Mouse (Mus musculus) hindbrain, embryonic 15.5 days (tissue): ENCODE data around the gene Pgpep1l. TPM values are rescaled to one million over a fixed set of nuclear protein-coding genes. Genes with fewer than 3 reads are reported as not detected.
A peak's percentile ranks its signal among the peaks of the same experiment; 100 is the strongest.

ENCODE experiments used
- ATAC-seq: fragments of 200-750 bp; cut with Nextera tagmentation; 2 replicates; pipeline ENCODE4 v1.8.0; 2017; ENCODE audit warnings: low read depth, moderate number of reproducible peaks, moderate TSS enrichment; ENCODE audit not compliant: low FRiP score
- H3K27ac ChIP-seq: fragments of 300-500 bp; sonication (generic); replicated peaks from 2 replicates; pipeline ENCODE4 v1.5.1; 2015; ENCODE audit warnings: mild to moderate bottlenecking, inconsistent platforms
- H3K27me3 ChIP-seq: fragments of 300-500 bp; sonication (generic); 2 replicates; pipeline ENCODE4 v1.6.1; 2015; ENCODE audit warnings: control low read depth, inconsistent platforms
- H3K36me3 ChIP-seq: fragments of 300-500 bp; sonication (generic); 2 replicates; pipeline ENCODE4 v1.6.1; 2015; ENCODE audit warnings: control low read depth, inconsistent platforms
- H3K4me1 ChIP-seq: fragments of 300-500 bp; sonication (generic); replicated peaks from 2 replicates; pipeline ENCODE4 v1.6.1; 2015; ENCODE audit warnings: control low read depth, inconsistent platforms
- H3K4me2 ChIP-seq: fragments of 300-500 bp; sonication (generic); 2 replicates; pipeline ENCODE4 v1.6.1; 2015; ENCODE audit warnings: moderate library complexity, mild to moderate bottlenecking, inconsistent platforms
- H3K4me3 ChIP-seq: fragments of 300-500 bp; sonication (generic); 2 replicates; pipeline ENCODE4 v1.5.1; 2015; ENCODE audit warnings: mild to moderate bottlenecking, inconsistent platforms
- H3K9ac ChIP-seq: fragments of 300-500 bp; sonication (generic); 2 replicates; pipeline ENCODE4 v1.6.1; 2015; ENCODE audit warnings: inconsistent platforms
- H3K9me3 ChIP-seq: fragments of 300-500 bp; sonication (generic); 2 replicates; pipeline ENCODE4 v1.6.1; 2016; ENCODE audit warnings: control low read depth, inconsistent platforms
- WGBS: fragments of 180-500 bp; shearing (Covaris S2); methylation state at CpG from one replicate; pipeline ENCODE4 v1.1.7; 2015; 5-methylcytosine and 5-hydroxymethylcytosine counted together
- polyA plus RNA-seq: library from polyadenylated mRNA; unstranded; fragments of >200 nt; fragmentation: Nextera tagmentation; extraction: Ambion mirVana; gene quantifications from 2 replicates; pipeline ENCODE4 v1.2.1, GENCODE M21; 2015

The Pgpep1l gene
- polyA plus RNA-seq, 1 experiment from 2014 or later = not detected

- no peak overlapping the region for H3K4me2 ChIP-seq
- no peak overlapping the region for H3K9ac ChIP-seq
- 87% methylated on average over 3 of the region's 3 CpGs for WGBS
- H3K4me3 ChIP-seq = no peak overlapping the region
- H3K27me3 ChIP-seq = no peaks in the 10 kb centered on the region
- H3K4me1 ChIP-seq = no peaks in the 10 kb centered on the region
- H3K27ac ChIP-seq = no peak overlapping the region
- H3K9me3 ChIP-seq = no peaks in the 10 kb centered on the region
- no peak for ATAC-seq
- no peaks in the 10 kb centered on the region for H3K36me3 ChIP-seq
Observed at GRCm38 (mm10) chr7:68250902-68251301, 13.1 kb downstream of the Pgpep1l start.

GRCm38 (mm10) chr7:68250411-68250810 is 13.6 kb downstream of the Pgpep1l start:
- Histone ChIP-seq H3K27ac (no peak overlapping the region), H3K27me3 (no peaks in the 10 kb centered on the region), H3K9me3 (no peaks in the 10 kb centered on the region), H3K4me1 (no peaks in the 10 kb centered on the region), H3K4me2 (no peak overlapping the region), H3K36me3 (no peaks in the 10 kb centered on the region), H3K4me3 (no peak overlapping the region), H3K9ac (no peak overlapping the region)
- 76% methylated on average over 1 of the region's 1 CpGs for WGBS
- ATAC-seq = no peak

GRCm38 (mm10) chr7:68246249-68246648 is 17.8 kb downstream of the Pgpep1l start:
- WGBS = 69% methylated on average over 8 of the region's 8 CpGs
- Histone ChIP-seq H3K4me3 (no peak overlapping the region), H3K36me3 (no peaks in the 10 kb centered on the region), H3K4me2 (no peak overlapping the region), H3K9me3 (no peaks in the 10 kb centered on the region), H3K27me3 (no peaks in the 10 kb centered on the region), H3K9ac (no peak overlapping the region), H3K4me1 (no peaks in the 10 kb centered on the region), H3K27ac (no peak overlapping the region)
- ATAC-seq = no peak

- no peaks in the 10 kb centered on the region for H3K9me3 ChIP-seq
- H3K36me3 ChIP-seq = no peaks in the 10 kb centered on the region
- H3K4me2 ChIP-seq = no peak overlapping the region
- no peaks in the 10 kb centered on the region for H3K27me3 ChIP-seq
- ATAC-seq = no peak
- 48% methylated on average over 4 of the region's 4 CpGs for WGBS
- H3K27ac ChIP-seq = no peak overlapping the region
- no peaks in the 10 kb centered on the region for H3K4me1 ChIP-seq
- H3K9ac ChIP-seq = no peak overlapping the region
- H3K4me3 ChIP-seq = no peak overlapping the region
Observed at GRCm38 (mm10) chr7:68245681-68246080, 18.4 kb downstream of the Pgpep1l start.

- H3K9me3 ChIP-seq = no peaks in the 10 kb centered on the region
- peak; percentile 23; the same call in 1 of the 2 replicates for ATAC-seq
Observed at GRCm38 (mm10) chr7:68241205-68241604, 22.8 kb downstream of the Pgpep1l start.

GRCm38 (mm10) chr7:68239220-68239827 is 24.7 kb downstream of the Pgpep1l start:
- H3K4me1 ChIP-seq = peaks cover under 1% of the 10 kb centered on the region; the same call in 1 of the 2 replicates
- WGBS = 65% methylated on average over 11 of the region's 11 CpGs
- no peak for ATAC-seq

More at GRCm38 (mm10) chr7:68241205-68241604, 22.8 kb downstream of the Pgpep1l start:
- no peak overlapping the region for H3K9ac ChIP-seq
- H3K27me3 ChIP-seq = no peaks in the 10 kb centered on the region
- no peaks in the 10 kb centered on the region for H3K36me3 ChIP-seq
- H3K4me2 ChIP-seq = no peak overlapping the region
- H3K27ac ChIP-seq = no peak overlapping the region
- WGBS = 77% methylated on average over 9 of the region's 9 CpGs
- no peaks in the 10 kb centered on the region for H3K4me1 ChIP-seq
- no peak overlapping the region for H3K4me3 ChIP-seq

GRCm38 (mm10) chr7:68236817-68237216 is 27.2 kb downstream of the Pgpep1l start:
- Histone ChIP-seq H3K4me1 (peaks cover 8% of the 10 kb centered on the region), H3K9me3 (no peaks in the 10 kb centered on the region), H3K4me3 (no peak overlapping the region), H3K27ac (no peak overlapping the region), H3K4me2 (no peak overlapping the region), H3K9ac (no peak overlapping the region), H3K27me3 (no peaks in the 10 kb centered on the region), H3K36me3 (no peaks in the 10 kb centered on the region)
- 82% methylated on average over 8 of the region's 8 CpGs for WGBS
- no peak for ATAC-seq

More at GRCm38 (mm10) chr7:68239220-68239827, 24.7 kb downstream of the Pgpep1l start:
- H3K9ac ChIP-seq = no peak overlapping the region
- no peak overlapping the region for H3K27ac ChIP-seq
- H3K36me3 ChIP-seq = no peaks in the 10 kb centered on the region
- no peaks in the 10 kb centered on the region for H3K9me3 ChIP-seq
- H3K27me3 ChIP-seq = no peaks in the 10 kb centered on the region
- H3K4me3 ChIP-seq = no peak overlapping the region
- no peak overlapping the region for H3K4me2 ChIP-seq

- H3K27me3 ChIP-seq = no peaks in the 10 kb centered on the region
- ATAC-seq = no peak
- 27% methylated on average over 13 of the region's 13 CpGs for WGBS
- no peak overlapping the region for H3K4me3 ChIP-seq
- no peak overlapping the region for H3K9ac ChIP-seq
- peaks cover 8% of the 10 kb centered on the region for H3K4me1 ChIP-seq
- no peaks in the 10 kb centered on the region for H3K36me3 ChIP-seq
- no peak overlapping the region for H3K4me2 ChIP-seq
- H3K9me3 ChIP-seq = no peaks in the 10 kb centered on the region
- no peak overlapping the region for H3K27ac ChIP-seq
Observed at GRCm38 (mm10) chr7:68233619-68234223, 30.3 kb downstream of the Pgpep1l start.

- H3K9ac ChIP-seq = no peak overlapping the region
- no peaks in the 10 kb centered on the region for H3K9me3 ChIP-seq
- 83% methylated on average over 5 of the region's 5 CpGs for WGBS
- no peaks in the 10 kb centered on the region for H3K27me3 ChIP-seq
- peaks cover 12% of the 10 kb centered on the region for H3K4me1 ChIP-seq
- no peak overlapping the region for H3K4me3 ChIP-seq
- no peaks in the 10 kb centered on the region for H3K36me3 ChIP-seq
- H3K27ac ChIP-seq = no peak overlapping the region
- ATAC-seq = no peak
- H3K4me2 ChIP-seq = no peak overlapping the region
Observed at GRCm38 (mm10) chr7:68232521-68232920, 31.5 kb downstream of the Pgpep1l start.

GRCm38 (mm10) chr7:68230831-68231230 is 33.2 kb downstream of the Pgpep1l start:
- H3K27me3 ChIP-seq = no peaks in the 10 kb centered on the region

GRCm38 (mm10) chr7:68228491-68228890 is 35.5 kb downstream of the Pgpep1l start:
- WGBS = 42% methylated on average over 6 of the region's 6 CpGs
- ATAC-seq = no peak
- peaks cover 13% of the 10 kb centered on the region; the same call in 1 of the 2 replicates for H3K36me3 ChIP-seq
- no peak overlapping the region for H3K4me2 ChIP-seq
- no peak overlapping the region for H3K27ac ChIP-seq
- H3K9me3 ChIP-seq = no peaks in the 10 kb centered on the region
- H3K27me3 ChIP-seq = no peaks in the 10 kb centered on the region
- H3K4me3 ChIP-seq = no peak overlapping the region
- peaks cover 6% of the 10 kb centered on the region for H3K4me1 ChIP-seq
- no peak overlapping the region for H3K9ac ChIP-seq

More at GRCm38 (mm10) chr7:68230831-68231230, 33.2 kb downstream of the Pgpep1l start:
- no peak overlapping the region for H3K4me3 ChIP-seq
- ATAC-seq = no peak
- H3K9ac ChIP-seq = no peak overlapping the region
- H3K36me3 ChIP-seq = 0 out of 2 replicates have a peak, but pooled peaks cover 6% of the 10 kb centered on the region
- no peak overlapping the region for H3K4me2 ChIP-seq
- 76% methylated on average over 9 of the region's 9 CpGs for WGBS
- no peaks in the 10 kb centered on the region for H3K9me3 ChIP-seq
- peak overlapping the region; percentile 45 for H3K27ac ChIP-seq
- H3K4me1 ChIP-seq = peaks cover 12% of the 10 kb centered on the region

GRCm38 (mm10) chr7:68227621-68228020 is 36.4 kb downstream of the Pgpep1l start:
- no peak for ATAC-seq
- H3K9ac ChIP-seq = no peak overlapping the region
- no peak overlapping the region for H3K4me2 ChIP-seq
- H3K36me3 ChIP-seq = peaks cover 13% of the 10 kb centered on the region; the same call in 1 of the 2 replicates
- no peak overlapping the region for H3K4me3 ChIP-seq
- peaks cover 14% of the 10 kb centered on the region for H3K4me1 ChIP-seq
- no peaks in the 10 kb centered on the region for H3K27me3 ChIP-seq
- H3K9me3 ChIP-seq = no peaks in the 10 kb centered on the region
- WGBS = 82% methylated on average over 4 of the region's 4 CpGs
- no peak overlapping the region for H3K27ac ChIP-seq
